Mouse (Mus musculus): ENCODE measurements around the gene Farsb. TPM values are rescaled to one million over a fixed set of nuclear protein-coding genes. Genes with fewer than 3 reads are reported as not detected.
"Not testable (repeated sequence)": the region's sequence is repeated elsewhere in the genome, so short reads cannot be mapped to it uniquely, and the experiment has no call there.

The Farsb gene
- polyA plus RNA-seq, 1 experiment from 2014 or later, result 63.6 TPM

- ATAC-seq, result no peak
Measured at GRCm38 (mm10) chr1:78525189-78525886, 36.6 kb upstream of the Farsb start.

GRCm38 (mm10) chr1:78518907-78519306 is 30.2 kb upstream of the Farsb start:
- TF ChIP-seq CTCF (IDR thresholded peaks at IDR 0.05), result no peak
- peaks cover 9% of the 10 kb centered on the region for H3K27me3 ChIP-seq
- no peak for ATAC-seq
- ChIA-PET CTCF (no interaction called here), POLR2A (no interaction called here)
- DNase-seq (ENCODE audit: low read depth, low spot score), result no peak
- in situ Hi-C loops (cut with MboI; ENCODE audit: low pct_unique_long_range_greater_than_20kb), result no loop called here

More at GRCm38 (mm10) chr1:78525189-78525886, 36.6 kb upstream of the Farsb start:
- in situ Hi-C loops (cut with MboI; ENCODE audit: low pct_unique_long_range_greater_than_20kb), result loop anchor here (25.0 kb wide), 1 partner anchor 1112 kb away; no protein-coding TSS in a partner anchor
- ChIA-PET POLR2A (no interaction called here), CTCF (interaction anchor here (1.0 to 4.2 kb wide), 6 partner anchors 8 to 160 kb away, joined by 3 to 30 read pairs (median 7); no protein-coding TSS in a partner anchor)
- peak; percentile 86 for TF ChIP-seq CTCF (IDR thresholded peaks at IDR 0.05)
- H3K27me3 ChIP-seq, result peaks cover 3% of the 10 kb centered on the region
- no peak for DNase-seq (ENCODE audit: low read depth, low spot score)

GRCm38 (mm10) chr1:78512756-78513155 is 24.1 kb upstream of the Farsb start:
- in situ Hi-C loops (cut with MboI; ENCODE audit: low pct_unique_long_range_greater_than_20kb), result no loop called here
- ChIA-PET CTCF (interaction anchor here (2.7 kb wide), 1 partner anchor 12 kb away, joined by 15 read pairs; no protein-coding TSS in a partner anchor), POLR2A (no interaction called here)
- ATAC-seq, result no peak
- TF ChIP-seq CTCF (IDR thresholded peaks at IDR 0.05), result no peak
- DNase-seq (ENCODE audit: low read depth, low spot score), result no peak
- H3K27me3 ChIP-seq, result peaks cover 6% of the 10 kb centered on the region

- DNase-seq (ENCODE audit: low read depth, low spot score) (no peak), ATAC-seq (no peak)
- CTCF ChIA-PET, result no interaction called here
- in situ Hi-C loops (cut with MboI; ENCODE audit: low pct_unique_long_range_greater_than_20kb), result no loop called here
- no peak for TF ChIP-seq CTCF (IDR thresholded peaks at IDR 0.05)
- POLR2A ChIA-PET, result interaction anchor here (0.6 kb wide), 1 partner anchor 176 kb away, joined by 4 read pairs; no protein-coding TSS in a partner anchor
- H3K27me3 ChIP-seq, result peaks cover 16% of the 10 kb centered on the region
Measured at GRCm38 (mm10) chr1:78511621-78512160, 23.0 kb upstream of the Farsb start, which contains the start of gene BC035947. TSS of gene BC035947 (minus strand) at chr1:78512158.

GRCm38 (mm10) chr1:78510862-78511261 is 22.2 kb upstream of the Farsb start, which contains the start of gene Mogat1:
TSS of gene Mogat1 (plus strand) at chr1:78510991.
- DNase-seq (ENCODE audit: low read depth, low spot score) (no peak), ATAC-seq (no peak)
- no peak for TF ChIP-seq CTCF (IDR thresholded peaks at IDR 0.05)
- ChIA-PET POLR2A (no interaction called here), CTCF (no interaction called here)
- H3K27me3 ChIP-seq, result peaks cover 16% of the 10 kb centered on the region
- in situ Hi-C loops (cut with MboI; ENCODE audit: low pct_unique_long_range_greater_than_20kb), result no loop called here

- no peak for DNase-seq (ENCODE audit: low read depth, low spot score)
- no peak for ATAC-seq
- no peak for TF ChIP-seq CTCF (IDR thresholded peaks at IDR 0.05)
- ChIA-PET CTCF (interaction anchor here (1.4 to 1.5 kb wide), 2 partner anchors 9 to 32 kb away, joined by 3 read pairs; no protein-coding TSS in a partner anchor), POLR2A (no interaction called here)
- in situ Hi-C loops (cut with MboI; ENCODE audit: low pct_unique_long_range_greater_than_20kb), result no loop called here
- peaks cover 18% of the 10 kb centered on the region for H3K27me3 ChIP-seq
Measured at GRCm38 (mm10) chr1:78507137-78507536, 18.4 kb upstream of the Farsb start.

GRCm38 (mm10) chr1:78502527-78502926 is 13.8 kb upstream of the Farsb start:
- POLR2A ChIA-PET, result no interaction called here
- no peak for ATAC-seq

GRCm38 (mm10) chr1:78501856-78502255 is 13.2 kb upstream of the Farsb start:
- DNase-seq (ENCODE audit: low read depth, low spot score); H3K27me3 ChIP-seq; ATAC-seq; CTCF ChIA-PET; in situ Hi-C loops (cut with MboI; ENCODE audit: low pct_unique_long_range_greater_than_20kb); POLR2A ChIA-PET: not testable (repeated sequence)

More at GRCm38 (mm10) chr1:78502527-78502926, 13.8 kb upstream of the Farsb start:
- H3K27me3 ChIP-seq, result peaks cover 14% of the 10 kb centered on the region
- in situ Hi-C loops (cut with MboI; ENCODE audit: low pct_unique_long_range_greater_than_20kb), result no loop called here
- DNase-seq (ENCODE audit: low read depth, low spot score), result no peak
- CTCF ChIA-PET, result no interaction called here
- no peak for TF ChIP-seq CTCF (IDR thresholded peaks at IDR 0.05)

- ATAC-seq, result no peak
- POLR2A ChIA-PET, result no interaction called here
Measured at GRCm38 (mm10) chr1:78501036-78501435, 12.3 kb upstream of the Farsb start.

GRCm38 (mm10) chr1:78490143-78490542 is 1.4 kb upstream of the Farsb start:
- POLR2A ChIA-PET, result no interaction called here
- peaks cover 9% of the 10 kb centered on the region for H3K27me3 ChIP-seq
- no peak for TF ChIP-seq CTCF (IDR thresholded peaks at IDR 0.05)
- CTCF ChIA-PET, result no interaction called here
- DNase-seq (ENCODE audit: low read depth, low spot score) (no peak), ATAC-seq (no peak)
- in situ Hi-C loops (cut with MboI; ENCODE audit: low pct_unique_long_range_greater_than_20kb), result no loop called here

More at GRCm38 (mm10) chr1:78501036-78501435, 12.3 kb upstream of the Farsb start:
- H3K27me3 ChIP-seq, result peaks cover 3% of the 10 kb centered on the region
- in situ Hi-C loops (cut with MboI; ENCODE audit: low pct_unique_long_range_greater_than_20kb), result no loop called here
- DNase-seq (ENCODE audit: low read depth, low spot score), result no peak
- CTCF ChIA-PET, result no interaction called here
- no peak for TF ChIP-seq CTCF (IDR thresholded peaks at IDR 0.05)

- DNase-seq (ENCODE audit: low read depth, low spot score), result no peak
- in situ Hi-C loops (cut with MboI; ENCODE audit: low pct_unique_long_range_greater_than_20kb), result no loop called here
- no peak for ATAC-seq
- TF ChIP-seq CTCF (IDR thresholded peaks at IDR 0.05), result no peak
- ChIA-PET POLR2A (no interaction called here), CTCF (no interaction called here)
- peaks cover 9% of the 10 kb centered on the region for H3K27me3 ChIP-seq
Measured at GRCm38 (mm10) chr1:78488427-78488751, 308 bp downstream of the Farsb start.

Measured in Patski (cell line).